Mouse (Mus musculus): Measurements from ENCODE around the gene Gm39115. TPM values are rescaled to one million over a fixed set of nuclear protein-coding genes. Genes with fewer than 3 reads are reported as not detected.
"Not testable (repeated sequence)": the region's sequence is repeated elsewhere in the genome, so short reads cannot be mapped to it uniquely, and the experiment has no call there.

The Gm39115 gene
- not detected in 2 replicates for total RNA-seq (2014; fragmentation: Nextera tagmentation)
- total RNA-seq (2017), result not detected in 2 replicates

GRCm38 (mm10) chr7:142135934-142136333, at the start of gene Gm39115:
Gene Gm39115, minus strand, starts transcription at chr7:142136034.
- not testable (repeated sequence) for ATAC-seq (replicated peaks; ENCODE audit: poor library complexity, severe bottlenecking)

- ATAC-seq (replicated peaks; ENCODE audit: poor library complexity, severe bottlenecking), result no peak
Measured at GRCm38 (mm10) chr7:142181021-142181420, 45.2 kb upstream of the Gm39115 start.

GRCm38 (mm10) chr7:142178685-142179084, 42.9 kb upstream of the Gm39115 start:
- ATAC-seq (replicated peaks; ENCODE audit: poor library complexity, severe bottlenecking), result no peak

GRCm38 (mm10) chr7:142175905-142176304, 40.1 kb upstream of the Gm39115 start, which contains the start of gene Krtap5-2:
Gene Krtap5-2, minus strand, starts transcription at chr7:142176005.
- ATAC-seq (replicated peaks; ENCODE audit: poor library complexity, severe bottlenecking), result not testable (repeated sequence)

GRCm38 (mm10) chr7:142169836-142170235, 34.0 kb upstream of the Gm39115 start:
- peak; percentile 66 for ATAC-seq (replicated peaks; ENCODE audit: poor library complexity, severe bottlenecking)

- ATAC-seq (replicated peaks; ENCODE audit: poor library complexity, severe bottlenecking), result not testable (repeated sequence)
Measured at GRCm38 (mm10) chr7:142165639-142166038, 29.8 kb upstream of the Gm39115 start, which contains the start of gene Gm4553. Gene Gm4553, minus strand, starts transcription at chr7:142165739.

GRCm38 (mm10) chr7:142159366-142159765, 23.5 kb upstream of the Gm39115 start:
- ATAC-seq (replicated peaks; ENCODE audit: poor library complexity, severe bottlenecking), result no peak

GRCm38 (mm10) chr7:142157013-142157412, 21.2 kb upstream of the Gm39115 start, which contains the start of gene Gm29735:
Gene Gm29735, minus strand, starts transcription at chr7:142157113.
- ATAC-seq (replicated peaks; ENCODE audit: poor library complexity, severe bottlenecking), result not testable (repeated sequence)

- ATAC-seq (replicated peaks; ENCODE audit: poor library complexity, severe bottlenecking), result no peak
Measured at GRCm38 (mm10) chr7:142155308-142155707, 19.5 kb upstream of the Gm39115 start.

- no peak for ATAC-seq (replicated peaks; ENCODE audit: poor library complexity, severe bottlenecking)
Measured at GRCm38 (mm10) chr7:142152191-142152590, 16.4 kb upstream of the Gm39115 start.

GRCm38 (mm10) chr7:142148633-142149032, 12.8 kb upstream of the Gm39115 start:
- ATAC-seq (replicated peaks; ENCODE audit: poor library complexity, severe bottlenecking), result no peak

GRCm38 (mm10) chr7:142146033-142146432, 10.2 kb upstream of the Gm39115 start:
- ATAC-seq (replicated peaks; ENCODE audit: poor library complexity, severe bottlenecking), result no peak

- ATAC-seq (replicated peaks; ENCODE audit: poor library complexity, severe bottlenecking), result no peak
Measured at GRCm38 (mm10) chr7:142145413-142145940, 9.6 kb upstream of the Gm39115 start.

GRCm38 (mm10) chr7:142144507-142144906, 8.7 kb upstream of the Gm39115 start, which contains the start of gene Gm45337:
Gene Gm45337, minus strand, starts transcription at chr7:142144607.
- no peak for ATAC-seq (replicated peaks; ENCODE audit: poor library complexity, severe bottlenecking)

GRCm38 (mm10) chr7:142143506-142144010, 7.7 kb upstream of the Gm39115 start:
- peak; percentile 33; the same call in 1 of the 2 replicates for ATAC-seq (replicated peaks; ENCODE audit: poor library complexity, severe bottlenecking)

GRCm38 (mm10) chr7:142140696-142141095, 4.9 kb upstream of the Gm39115 start:
- no peak for ATAC-seq (replicated peaks; ENCODE audit: poor library complexity, severe bottlenecking)

- ATAC-seq (replicated peaks; ENCODE audit: poor library complexity, severe bottlenecking), result no peak
Measured at GRCm38 (mm10) chr7:142134206-142134995, 1.4 kb downstream of the Gm39115 start.

- no peak for ATAC-seq (replicated peaks; ENCODE audit: poor library complexity, severe bottlenecking)
Measured at GRCm38 (mm10) chr7:142128843-142129242, 7.0 kb downstream of the Gm39115 start.

GRCm38 (mm10) chr7:142120629-142121028, 15.2 kb downstream of the Gm39115 start, which contains the start of gene Gm45618:
Gene Gm45618, minus strand, starts transcription at chr7:142120729.
- not testable (repeated sequence) for ATAC-seq (replicated peaks; ENCODE audit: poor library complexity, severe bottlenecking)

GRCm38 (mm10) chr7:142119632-142120031, 16.2 kb downstream of the Gm39115 start:
- no peak for ATAC-seq (replicated peaks; ENCODE audit: poor library complexity, severe bottlenecking)

- ATAC-seq (replicated peaks; ENCODE audit: poor library complexity, severe bottlenecking), result no peak
Measured at GRCm38 (mm10) chr7:142104747-142105146, 31.1 kb downstream of the Gm39115 start.
